Mouse (Mus musculus) kidney, postnatal 0 days (tissue): Measurements from ENCODE around the gene Olfm2. TPM values are rescaled to one million over a fixed set of nuclear protein-coding genes. Genes with fewer than 3 reads are reported as not detected.
"Not testable (repeated sequence)": the region's sequence is repeated elsewhere in the genome, so short reads cannot be mapped to it uniquely, and the experiment has no call there.

Source experiments
- ATAC-seq: fragments of 200-750 bp; cut with Nextera tagmentation; replicated peaks from 2 replicates; pipeline ENCODE4 v1.8.0; 2017; ENCODE audit warnings: low read depth, moderate number of reproducible peaks, moderate TSS enrichment, moderate library complexity; ENCODE audit not compliant: low FRiP score
- DNase-seq: peaks from one replicate; pipeline ENCODE4 v3.0.0-alpha.2; 2016; ENCODE audit warnings: low spot score
- H3K27ac ChIP-seq: fragments of 300-500 bp; sonication (generic); 2 replicates; pipeline ENCODE4 v1.5.1; 2014; ENCODE audit warnings: mild to moderate bottlenecking
- H3K27me3 ChIP-seq: fragments of 300-500 bp; sonication (generic); 2 replicates; pipeline ENCODE4 v1.6.1; 2014; ENCODE audit warnings: low read length, mixed read lengths; ENCODE audit not compliant: insufficient read depth
- H3K36me3 ChIP-seq: fragments of 300-500 bp; sonication (generic); 2 replicates; pipeline ENCODE4 v1.6.1; 2014; ENCODE audit warnings: low read length, mixed read lengths; ENCODE audit not compliant: insufficient read depth
- H3K4me1 ChIP-seq: fragments of 300-500 bp; sonication (generic); replicated peaks from 2 replicates; pipeline ENCODE4 v1.6.1; 2014; ENCODE audit warnings: antibody characterized with exemption, low read length, mixed read lengths; ENCODE audit not compliant: insufficient read depth
- H3K4me2 ChIP-seq: fragments of 300-500 bp; sonication (generic); 2 replicates; pipeline ENCODE4 v1.6.1; 2014; ENCODE audit warnings: mild to moderate bottlenecking, low read length, moderate library complexity, mixed read lengths
- H3K4me3 ChIP-seq: fragments of 300-500 bp; sonication (generic); replicated peaks from 2 replicates; pipeline ENCODE4 v1.5.1; 2014; ENCODE audit warnings: low read depth, low read length
- H3K9ac ChIP-seq: fragments of 300-500 bp; sonication (generic); 2 replicates; pipeline ENCODE4 v1.6.1; 2014; ENCODE audit warnings: low read depth, low read length
- H3K9me3 ChIP-seq: fragments of 300-500 bp; sonication (generic); replicated peaks from 2 replicates; pipeline ENCODE4 v1.6.1; 2016; ENCODE audit warnings: low read length, inconsistent platforms, mixed read lengths
- CTCF ChIP-seq: IDR thresholded peaks from 2 replicates; pipeline ENCODE4 v1.5.1; 2016; ENCODE audit warnings: antibody characterized with exemption, low read depth, mild to moderate bottlenecking, moderate library complexity
- WGBS: fragments of 180-500 bp; shearing (Covaris S2); extraction: QIAGEN DNeasy Blood & Tissue Kit; methylation state at CpG from one replicate; pipeline ENCODE4 v1.1.7; 2014; 5-methylcytosine and 5-hydroxymethylcytosine counted together
- polyA plus RNA-seq: library from polyadenylated mRNA; unstranded; fragments of >200 nt; fragmentation: Nextera tagmentation; extraction: Ambion mirVana; gene quantifications from 2 replicates; pipeline ENCODE4 v1.2.1, GENCODE M21; 2015

Olfm2 gene
- polyA plus RNA-seq, 1 experiment from 2014 or later, result 3.4 TPM

- no peak for ATAC-seq
- Histone ChIP-seq H3K4me1 (no peaks in the 10 kb centered on the region; the same call in 1 of the 2 replicates), H3K4me2 (no peak overlapping the region), H3K27me3 (no peaks in the 10 kb centered on the region), H3K9me3 (no peaks in the 10 kb centered on the region), H3K4me3 (no peak overlapping the region), H3K27ac (no peak overlapping the region), H3K9ac (no peak overlapping the region), H3K36me3 (peaks cover 16% of the 10 kb centered on the region; the same call in 1 of the 2 replicates)
- no peak for DNase-seq
- 93% methylated on average over 4 of the region's 4 CpGs for WGBS
- no peak for TF ChIP-seq CTCF
Measured at GRCm38 (mm10) chr9:20639486-20639885, 106.7 kb downstream of the Olfm2 start.

- H3K4me2 ChIP-seq, result no peak overlapping the region
- H3K9me3 ChIP-seq, result no peaks in the 10 kb centered on the region
- H3K27ac ChIP-seq, result no peak overlapping the region
- 92% methylated on average over 19 of the region's 19 CpGs for WGBS
- DNase-seq (no peak), ATAC-seq (no peak)
- TF ChIP-seq CTCF, result no peak
- no peak overlapping the region for H3K9ac ChIP-seq
- H3K36me3 ChIP-seq, result peaks cover 16% of the 10 kb centered on the region; the same call in 1 of the 2 replicates
- H3K4me1 ChIP-seq, result no peaks in the 10 kb centered on the region; the same call in 1 of the 2 replicates
- H3K4me3 ChIP-seq, result no peak overlapping the region
- H3K27me3 ChIP-seq, result no peaks in the 10 kb centered on the region
Measured at GRCm38 (mm10) chr9:20638552-20638951, 107.6 kb downstream of the Olfm2 start.

GRCm38 (mm10) chr9:20636790-20637189 lies 109.4 kb downstream of the Olfm2 start:
- Histone ChIP-seq H3K9me3 (no peaks in the 10 kb centered on the region), H3K36me3 (peaks cover 16% of the 10 kb centered on the region; the same call in 1 of the 2 replicates), H3K4me1 (no peaks in the 10 kb centered on the region; the same call in 1 of the 2 replicates), H3K4me2 (no peak overlapping the region), H3K9ac (no peak overlapping the region), H3K4me3 (no peak overlapping the region), H3K27me3 (no peaks in the 10 kb centered on the region), H3K27ac (no peak overlapping the region)
- 84% methylated on average over 2 of the region's 2 CpGs for WGBS
- DNase-seq (no peak), ATAC-seq (no peak)
- TF ChIP-seq CTCF, result no peak

- ATAC-seq, result 0 out of 2 replicates have a peak, but pooled peaks have one; percentile 25
- TF ChIP-seq CTCF, result no peak
- 89% methylated on average over 3 of the region's 3 CpGs for WGBS
Measured at GRCm38 (mm10) chr9:20636256-20636655, 109.9 kb downstream of the Olfm2 start.

GRCm38 (mm10) chr9:20635676-20636075 lies 110.5 kb downstream of the Olfm2 start:
- not testable (repeated sequence) for ATAC-seq, DNase-seq, H3K27me3 ChIP-seq, H3K27ac ChIP-seq, H3K9me3 ChIP-seq, H3K4me3 ChIP-seq, H3K4me2 ChIP-seq, H3K4me1 ChIP-seq, H3K9ac ChIP-seq
- H3K36me3 ChIP-seq, result peaks cover 16% of the 10 kb centered on the region; the same call in 1 of the 2 replicates
- 94% methylated on average over 7 of the region's 8 CpGs for WGBS

More at GRCm38 (mm10) chr9:20636256-20636655, 109.9 kb downstream of the Olfm2 start:
- Histone ChIP-seq H3K9me3 (no peaks in the 10 kb centered on the region), H3K9ac (no peak overlapping the region), H3K4me3 (no peak overlapping the region), H3K4me1 (no peaks in the 10 kb centered on the region; the same call in 1 of the 2 replicates), H3K4me2 (no peak overlapping the region), H3K27ac (no peak overlapping the region), H3K27me3 (no peaks in the 10 kb centered on the region), H3K36me3 (peaks cover 16% of the 10 kb centered on the region; the same call in 1 of the 2 replicates)
- DNase-seq, result no peak

GRCm38 (mm10) chr9:20631332-20631731 lies 114.8 kb downstream of the Olfm2 start:
- no peak for ATAC-seq
- Histone ChIP-seq H3K4me1 (no peaks in the 10 kb centered on the region), H3K9me3 (no peaks in the 10 kb centered on the region), H3K27me3 (no peaks in the 10 kb centered on the region), H3K27ac (no peak overlapping the region), H3K36me3 (no peaks in the 10 kb centered on the region), H3K9ac (no peak overlapping the region), H3K4me3 (no peak overlapping the region), H3K4me2 (no peak overlapping the region)
- no peak for TF ChIP-seq CTCF
- no peak for DNase-seq
- WGBS, result 97% methylated on average over 2 of the region's 2 CpGs

Other genes with a start within 250 kb of the Olfm2 start
- gene Zfp266, start 224.9 kb downstream of the Olfm2 start, polyA plus RNA-seq, result 58.0 and 63.0 TPM in 2 replicates
- gene Zfp846, start 165.1 kb downstream of the Olfm2 start, polyA plus RNA-seq, result 10.0 and 12.3 TPM in 2 replicates
- gene Ubl5, start 103.5 kb downstream of the Olfm2 start, polyA plus RNA-seq, result 446 and 511 TPM in 2 replicates
- gene Fbxl12, start 101.6 kb downstream of the Olfm2 start, polyA plus RNA-seq, result 16.0 and 17.9 TPM in 2 replicates
- gene Pin1, start 94.3 kb downstream of the Olfm2 start, polyA plus RNA-seq, result 41.5 and 44.1 TPM in 2 replicates
- 0.82 and 1.2 TPM in 2 replicates for gene Col5a3, start 68.7 kb upstream of the Olfm2 start, polyA plus RNA-seq
- not detected in 2 replicates for gene Rdh8, start 72.2 kb upstream of the Olfm2 start, polyA plus RNA-seq
- 7.6 and 11.5 TPM in 2 replicates for gene A230050P20Rik, start 122.3 kb upstream of the Olfm2 start, polyA plus RNA-seq
- gene Angptl6, start 133.4 kb upstream of the Olfm2 start, polyA plus RNA-seq, result 2.5 and 2.6 TPM in 2 replicates
- gene Ppan, start 141.8 kb upstream of the Olfm2 start, polyA plus RNA-seq, result 56.3 and 57.9 TPM in 2 replicates
- gene Eif3g, start 152.3 kb upstream of the Olfm2 start, polyA plus RNA-seq, result 234 and 243 TPM in 2 replicates
- gene Dnmt1, start 213.5 kb upstream of the Olfm2 start, polyA plus RNA-seq, result 34.1 and 43.1 TPM in 2 replicates
- 21.3 and 23.3 TPM in 2 replicates for gene S1pr2, start 230.4 kb upstream of the Olfm2 start, polyA plus RNA-seq